Mouse (Mus musculus) midbrain, embryonic 16.5 days (tissue): Measurements from ENCODE around the gene Apba3. TPM values are rescaled to one million over a fixed set of nuclear protein-coding genes. Genes with fewer than 3 reads are reported as not detected.

ENCODE experiments used
- ATAC-seq: fragments of 200-750 bp; cut with Nextera tagmentation; 2 replicates; pipeline ENCODE4 v1.8.0; 2017; ENCODE audit warnings: moderate TSS enrichment
- H3K27ac ChIP-seq: fragments of 300-500 bp; sonication (generic); 2 replicates; pipeline ENCODE4 v1.5.1; 2014; ENCODE audit warnings: mild to moderate bottlenecking, low read length, mixed read lengths
- H3K27me3 ChIP-seq: fragments of 300-500 bp; sonication (generic); 2 replicates; pipeline ENCODE4 v1.6.1; 2014; ENCODE audit warnings: low read depth, low read length, mixed read lengths; ENCODE audit not compliant: control insufficient read depth, insufficient read depth
- H3K36me3 ChIP-seq: fragments of 300-500 bp; sonication (generic); 2 replicates; pipeline ENCODE4 v1.6.1; 2014; ENCODE audit warnings: mild to moderate bottlenecking, low read length, moderate library complexity, mixed read lengths; ENCODE audit not compliant: control insufficient read depth, insufficient read depth
- H3K4me1 ChIP-seq: fragments of 300-500 bp; sonication (generic); 2 replicates; pipeline ENCODE4 v1.6.1; 2014; ENCODE audit warnings: mild to moderate bottlenecking, low read length, mixed read lengths; ENCODE audit not compliant: control insufficient read depth, insufficient read depth
- H3K4me2 ChIP-seq: fragments of 300-500 bp; sonication (generic); 2 replicates; pipeline ENCODE4 v1.6.1; 2014; ENCODE audit warnings: mild to moderate bottlenecking, low read length, mixed read lengths
- H3K4me3 ChIP-seq: fragments of 300-500 bp; sonication (generic); 2 replicates; pipeline ENCODE4 v1.5.1; 2014; ENCODE audit warnings: low read depth, mild to moderate bottlenecking, low read length, moderate library complexity, mixed read lengths
- H3K9ac ChIP-seq: fragments of 300-500 bp; sonication (generic); 2 replicates; pipeline ENCODE4 v1.6.1; 2014; ENCODE audit warnings: low read depth, low read length, mixed read lengths
- H3K9me3 ChIP-seq: fragments of 300-500 bp; sonication (generic); replicated peaks from 2 replicates; pipeline ENCODE4 v1.6.1; 2014; ENCODE audit warnings: mild to moderate bottlenecking, low read length, mixed read lengths; ENCODE audit not compliant: control insufficient read depth, poor library complexity, severe bottlenecking
- WGBS: fragments of 180-500 bp; shearing (Covaris S2); extraction: QIAGEN DNeasy Blood & Tissue Kit; methylation state at CpG from one replicate; pipeline ENCODE4 v1.1.7; 2014; 5-methylcytosine and 5-hydroxymethylcytosine counted together
- polyA plus RNA-seq: library from polyadenylated mRNA; unstranded; fragments of >200 nt; fragmentation: Nextera tagmentation; extraction: Ambion mirVana; gene quantifications from 2 replicates; pipeline ENCODE4 v1.2.1, GENCODE M21; 2015

Gene Apba3
- polyA plus RNA-seq, 1 experiment from 2014 or later, result 33.8 TPM

DNA sequence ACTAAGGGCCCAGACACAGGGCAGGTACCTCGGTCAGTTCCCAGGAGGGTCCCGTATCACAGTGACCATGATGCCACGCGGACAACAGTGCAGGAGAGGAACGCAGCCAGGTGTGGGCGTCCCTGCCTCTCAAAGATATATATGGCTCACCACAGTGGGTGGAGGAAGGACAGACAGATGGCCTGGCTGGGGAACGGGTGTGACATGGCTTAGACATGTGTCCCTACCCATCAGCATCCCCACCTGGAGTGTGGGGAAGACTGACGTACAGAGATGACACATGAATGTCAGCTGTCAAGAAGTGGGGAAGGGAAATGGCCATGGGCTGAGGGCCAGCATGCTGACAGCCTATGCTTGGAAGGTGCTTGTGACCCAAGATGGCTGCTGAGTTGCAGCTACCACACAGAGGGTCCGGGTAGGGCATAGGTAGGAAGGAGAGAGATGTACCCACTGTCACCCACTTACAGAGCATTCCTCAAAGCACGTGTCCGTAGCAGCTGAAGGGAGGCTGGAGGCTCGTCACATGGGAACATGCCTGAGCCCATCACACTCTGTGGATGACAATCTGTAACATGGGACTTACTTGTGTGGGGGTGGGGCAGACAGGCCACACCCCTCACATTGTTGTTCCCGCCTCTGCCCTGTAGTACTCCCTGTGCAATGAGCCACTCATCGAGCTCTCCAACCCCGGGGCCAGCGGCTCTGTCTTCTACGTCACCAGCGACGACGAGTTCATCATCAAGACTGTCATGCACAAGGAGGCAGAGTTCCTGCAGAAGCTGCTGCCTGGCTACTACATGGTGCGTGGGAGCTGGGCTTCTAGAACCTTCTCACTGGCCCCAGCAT lies 40.3 kb downstream of the Apba3 start:
- 93% methylated on average over 21 of the region's 21 CpGs for WGBS
- no peak for ATAC-seq
- H3K36me3 ChIP-seq, result peaks cover 50% of the 10 kb centered on the region

DNA sequence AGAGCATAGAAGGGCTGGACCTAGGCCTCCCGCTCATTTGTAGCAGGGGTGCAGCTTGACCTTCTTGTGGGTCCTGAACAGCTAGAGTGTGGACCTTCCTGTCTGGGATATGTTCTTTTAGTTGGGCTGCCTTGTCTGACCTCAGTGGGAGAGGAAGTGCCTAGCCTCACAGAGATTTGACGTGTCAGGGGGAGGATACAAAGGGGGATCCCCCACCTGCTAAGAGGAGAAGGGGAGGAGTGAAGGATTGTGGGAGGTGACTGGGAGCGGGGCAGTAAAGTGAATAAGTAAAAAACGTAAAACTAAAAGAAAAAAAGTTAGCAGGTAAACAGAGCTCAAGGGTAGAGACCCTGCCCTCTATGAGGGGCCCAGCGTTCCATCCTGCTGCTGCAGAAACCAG lies 42.8 kb downstream of the Apba3 start:
- peaks cover 69% of the 10 kb centered on the region for H3K36me3 ChIP-seq
- no peaks in the 10 kb centered on the region for H3K27me3 ChIP-seq
- ATAC-seq, result no peak
- no peaks in the 10 kb centered on the region; the same call in 1 of the 2 replicates for H3K4me1 ChIP-seq
- no peak overlapping the region for H3K27ac ChIP-seq
- no peak overlapping the region for H3K4me3 ChIP-seq
- H3K4me2 ChIP-seq, result no peak overlapping the region
- no peak overlapping the region for H3K9ac ChIP-seq
- 93% methylated on average over 5 of the region's 5 CpGs for WGBS
- H3K9me3 ChIP-seq, result no peaks in the 10 kb centered on the region

More for the DNA sequence above, 40.3 kb downstream of the Apba3 start:
- Histone ChIP-seq H3K27me3 (no peaks in the 10 kb centered on the region), H3K27ac (no peak overlapping the region), H3K4me3 (no peak overlapping the region), H3K9ac (no peak overlapping the region), H3K9me3 (no peaks in the 10 kb centered on the region), H3K4me2 (no peak overlapping the region), H3K4me1 (peaks cover 5% of the 10 kb centered on the region)

DNA sequence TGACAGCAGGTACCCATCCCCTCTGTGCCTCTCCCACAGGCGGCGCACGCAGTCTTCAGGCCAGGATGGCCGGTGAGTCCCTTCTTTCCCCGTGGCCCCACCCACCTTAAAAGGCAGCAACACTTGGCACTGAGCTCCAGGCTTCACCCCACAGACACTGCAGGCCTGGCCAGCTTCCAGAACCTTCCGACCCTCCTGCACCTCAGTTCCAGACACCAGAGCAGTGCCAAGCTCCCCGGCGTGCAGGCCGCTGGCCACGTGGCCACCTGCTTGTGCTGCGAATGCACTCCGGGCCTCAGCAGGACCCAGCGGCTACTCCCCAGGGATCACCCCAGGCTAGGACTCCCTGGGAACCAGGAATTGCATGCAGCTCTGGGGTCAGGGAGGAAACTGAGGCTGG lies 46.8 kb downstream of the Apba3 start:
- 91% methylated on average over 13 of the region's 13 CpGs for WGBS
- Histone ChIP-seq H3K27ac (no peak overlapping the region), H3K36me3 (peaks cover 62% of the 10 kb centered on the region), H3K4me1 (no peaks in the 10 kb centered on the region), H3K27me3 (no peaks in the 10 kb centered on the region), H3K4me2 (no peak overlapping the region), H3K9ac (no peak overlapping the region), H3K9me3 (no peaks in the 10 kb centered on the region), H3K4me3 (no peak overlapping the region)
- no peak for ATAC-seq

DNA sequence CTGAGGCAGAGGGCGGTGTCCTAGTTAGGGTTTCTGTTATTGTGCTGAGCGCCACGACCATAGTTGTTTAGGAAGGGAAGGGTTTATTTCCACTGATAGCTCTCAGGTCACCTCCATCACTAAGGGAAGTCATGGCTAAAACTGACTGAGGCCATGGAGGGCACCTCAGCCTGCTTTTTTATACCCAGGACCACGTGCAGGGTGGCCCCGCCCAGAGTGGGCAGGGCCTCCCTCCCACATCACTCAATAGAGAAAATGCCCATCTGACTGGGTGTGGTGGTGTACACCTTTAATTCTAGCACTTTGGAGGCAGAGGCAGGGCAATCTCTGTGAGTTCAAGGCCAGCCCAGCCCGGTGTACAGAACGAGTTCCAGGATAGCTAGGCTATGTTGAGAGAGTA lies 47.4 kb downstream of the Apba3 start:
- no peak overlapping the region for H3K4me3 ChIP-seq
- 81% methylated on average over 7 of the region's 7 CpGs for WGBS
- H3K9me3 ChIP-seq, result no peaks in the 10 kb centered on the region
- H3K4me1 ChIP-seq, result peaks cover 3% of the 10 kb centered on the region
- H3K4me2 ChIP-seq, result no peak overlapping the region
- H3K36me3 ChIP-seq, result peaks cover 60% of the 10 kb centered on the region
- H3K27me3 ChIP-seq, result no peaks in the 10 kb centered on the region
- no peak overlapping the region for H3K27ac ChIP-seq
- no peak for ATAC-seq
- H3K9ac ChIP-seq, result no peak overlapping the region

DNA sequence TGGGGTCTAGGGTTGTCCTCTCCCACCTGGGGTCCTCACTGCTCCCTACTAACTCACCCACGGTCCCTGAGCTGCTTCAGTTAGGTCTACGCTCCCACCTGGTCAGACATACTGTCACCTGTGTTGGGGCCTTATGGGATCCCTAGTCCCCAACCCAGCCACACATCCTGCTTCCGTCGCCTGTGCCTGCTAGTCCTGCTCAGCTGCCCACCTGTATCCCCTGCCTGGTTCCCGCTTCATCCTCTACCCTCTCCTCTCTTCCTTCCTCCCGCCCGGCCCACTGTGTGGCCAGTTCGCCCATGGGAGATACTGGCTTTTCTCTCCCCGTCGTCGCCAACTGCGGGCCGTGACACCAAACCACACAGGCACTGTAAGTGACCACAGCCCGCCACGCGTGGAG lies 48.8 kb downstream of the Apba3 start:
- no peak overlapping the region for H3K9ac ChIP-seq
- H3K4me2 ChIP-seq, result no peak overlapping the region
- peaks cover 11% of the 10 kb centered on the region for H3K4me1 ChIP-seq
- H3K36me3 ChIP-seq, result peaks cover 51% of the 10 kb centered on the region
- 91% methylated on average over 16 of the region's 16 CpGs for WGBS
- ATAC-seq, result no peak
- no peak overlapping the region for H3K4me3 ChIP-seq
- H3K9me3 ChIP-seq, result no peaks in the 10 kb centered on the region
- no peaks in the 10 kb centered on the region for H3K27me3 ChIP-seq
- H3K27ac ChIP-seq, result no peak overlapping the region

DNA sequence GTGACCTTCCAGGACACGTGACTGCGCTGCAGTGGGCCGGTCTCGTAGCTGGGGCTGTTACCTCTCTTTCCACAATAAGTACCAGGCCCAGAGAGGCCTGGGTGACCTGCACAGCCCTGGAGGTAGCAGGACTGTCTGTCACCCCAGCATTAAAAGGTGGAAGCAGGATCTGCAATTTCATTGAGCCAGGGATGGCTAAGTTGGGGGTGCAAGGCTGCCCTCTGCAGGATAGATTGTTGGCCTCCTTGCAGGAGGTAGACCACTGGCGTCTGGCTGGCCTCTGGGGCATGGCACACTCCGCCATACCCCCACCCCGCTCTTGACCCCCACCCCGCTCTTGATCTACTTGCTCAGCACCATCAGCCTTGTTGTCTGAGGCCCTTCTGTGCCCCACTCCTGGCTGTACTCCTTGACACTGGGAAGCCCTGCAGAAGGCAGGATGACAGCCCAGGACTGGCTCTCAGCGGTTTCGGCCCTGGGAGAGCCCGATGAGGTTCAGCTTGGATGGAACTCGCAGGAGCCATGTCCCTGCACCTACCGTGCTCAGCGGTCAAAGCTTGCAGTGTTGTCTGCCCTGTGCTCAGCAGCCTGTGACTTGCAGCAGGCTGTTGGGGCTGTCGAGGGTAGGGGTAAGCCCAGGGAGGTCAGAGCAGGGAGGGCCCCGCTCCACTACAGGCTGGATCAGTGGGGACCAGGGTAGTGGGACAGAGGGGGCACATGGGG lies 49.7 kb downstream of the Apba3 start:
- no peak for ATAC-seq
- Histone ChIP-seq H3K9me3 (no peaks in the 10 kb centered on the region), H3K4me3 (no peak overlapping the region), H3K36me3 (peaks cover 42% of the 10 kb centered on the region), H3K27me3 (no peaks in the 10 kb centered on the region), H3K4me1 (peaks cover 12% of the 10 kb centered on the region), H3K4me2 (no peak overlapping the region), H3K9ac (no peak overlapping the region), H3K27ac (no peak overlapping the region)
- 41% methylated on average over 16 of the region's 16 CpGs for WGBS

DNA sequence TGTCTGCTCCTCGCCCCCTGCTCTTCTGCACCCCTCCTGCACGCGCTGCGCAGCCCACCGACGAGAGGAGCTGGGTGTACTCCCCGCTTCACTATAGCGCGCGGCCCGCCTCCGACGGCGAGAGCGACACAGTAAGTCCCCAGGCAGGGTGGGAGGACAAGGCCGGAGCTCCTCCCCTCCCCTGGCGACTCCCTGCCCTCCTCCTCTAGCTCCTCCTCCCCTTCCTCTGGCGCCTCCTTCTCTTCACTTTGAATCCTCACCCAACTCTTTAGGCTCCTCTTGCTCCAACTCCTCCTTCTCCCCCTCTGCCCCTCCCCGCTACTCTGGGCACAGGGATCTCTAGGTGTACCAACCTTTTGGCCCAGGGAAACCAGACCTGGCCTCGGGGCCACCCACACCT lies 50.5 kb downstream of the Apba3 start:
- Histone ChIP-seq H3K4me1 (peaks cover 20% of the 10 kb centered on the region), H3K4me3 (no peak overlapping the region), H3K27me3 (no peaks in the 10 kb centered on the region), H3K9ac (no peak overlapping the region), H3K4me2 (no peak overlapping the region), H3K27ac (no peak overlapping the region), H3K9me3 (no peaks in the 10 kb centered on the region), H3K36me3 (peaks cover 36% of the 10 kb centered on the region)
- 20% methylated on average over 20 of the region's 20 CpGs for WGBS
- no peak for ATAC-seq

DNA sequence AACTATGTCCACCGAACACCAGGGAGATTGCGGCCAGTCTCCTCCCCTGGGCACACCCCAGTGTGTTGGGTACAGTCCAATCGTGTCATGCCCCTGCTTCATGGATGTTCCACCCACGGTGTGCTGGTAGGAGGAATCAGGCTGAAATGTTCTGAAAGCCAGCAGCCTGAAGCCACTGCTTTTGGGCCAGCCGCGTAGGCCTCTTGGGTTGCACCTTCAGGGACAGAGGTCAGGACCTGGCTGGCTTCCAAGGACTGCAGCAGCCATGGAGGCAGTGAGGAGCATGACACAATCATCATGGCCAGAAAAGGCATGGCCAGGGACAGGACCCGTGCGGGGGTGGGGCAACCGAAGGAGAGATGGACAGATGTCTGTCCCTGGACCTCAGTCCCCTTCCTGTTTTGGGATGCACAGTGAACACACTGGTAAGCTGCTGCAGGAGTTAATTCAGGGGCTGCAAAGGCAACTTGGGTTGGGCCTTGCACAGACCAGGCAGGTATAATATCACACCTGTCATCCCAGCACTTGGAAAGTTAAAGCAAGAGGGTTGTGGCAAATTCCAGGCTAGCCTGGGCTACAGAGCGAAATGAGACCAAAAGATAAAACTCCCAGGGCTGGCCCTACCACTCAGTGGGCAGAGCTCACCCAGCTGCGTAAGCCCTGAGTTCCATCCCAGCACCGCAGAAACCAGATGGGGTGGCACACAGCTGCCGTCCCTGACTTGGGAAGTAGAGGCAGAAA lies 52.0 kb downstream of the Apba3 start:
- no peak overlapping the region for H3K27ac ChIP-seq
- 92% methylated on average over 13 of the region's 13 CpGs for WGBS
- H3K4me1 ChIP-seq, result peaks cover 21% of the 10 kb centered on the region
- H3K9me3 ChIP-seq, result no peaks in the 10 kb centered on the region
- no peaks in the 10 kb centered on the region for H3K27me3 ChIP-seq
- H3K9ac ChIP-seq, result peak overlapping the region; percentile 59; the same call in 1 of the 2 replicates
- ATAC-seq, result no peak
- H3K36me3 ChIP-seq, result peaks cover 35% of the 10 kb centered on the region
- no peak overlapping the region for H3K4me3 ChIP-seq
- peak overlapping the region; percentile 68; the same call in 1 of the 2 replicates for H3K4me2 ChIP-seq
